Mouse (Mus musculus): ENCODE measurements around the gene Timp3. TPM values are rescaled to one million over a fixed set of nuclear protein-coding genes. Genes with fewer than 3 reads are reported as not detected.

The Timp3 gene
- polyA plus RNA-seq, 1 experiment from 2014 or later = 91.7 TPM

DNA sequence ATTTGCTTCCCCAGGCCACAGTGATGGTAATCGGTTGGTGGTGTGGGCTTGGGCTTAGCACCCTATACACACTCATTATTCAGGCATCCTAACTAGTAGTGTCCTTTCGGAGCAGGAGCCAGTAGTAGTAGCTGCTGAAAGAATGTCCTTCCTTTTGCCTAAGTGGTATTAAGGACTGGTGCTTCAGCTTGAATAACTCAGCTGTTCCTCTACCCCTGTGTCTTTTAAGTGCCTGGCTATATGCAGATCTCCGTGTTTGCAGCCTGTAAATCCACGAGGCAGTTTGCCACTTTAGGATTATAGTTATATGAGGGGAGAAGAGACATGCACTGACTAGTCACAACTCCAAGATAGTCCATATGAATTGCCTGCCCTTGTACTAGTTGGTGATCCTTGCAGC is 38.9 kb downstream of the Timp3 start:
- peaks cover 3% of the 10 kb centered on the region; the same call in 1 of the 2 replicates for H3K36me3 ChIP-seq (ENCODE audit: control insufficient read depth, insufficient read depth)
- peaks cover 84% of the 10 kb centered on the region for H3K4me1 ChIP-seq (ENCODE audit: control insufficient read depth, insufficient read depth, low read length)
- H3K4me3 ChIP-seq (ENCODE audit: low read length) = no peak overlapping the region
- peak overlapping the region; percentile 95 for H3K27ac ChIP-seq (ENCODE audit: low read length)
- ATAC-seq (replicated peaks; ENCODE audit: extremely low read depth, insufficient read depth, low FRiP score) = no peak
- H3K27me3 ChIP-seq (ENCODE audit: control insufficient read depth, insufficient read depth, low read length) = no peaks in the 10 kb centered on the region
- WGBS = 49% methylated on average over 4 of the region's 4 CpGs
- no peaks in the 10 kb centered on the region for H3K9me3 ChIP-seq (replicated peaks; ENCODE audit: control insufficient read depth, low read length)
- H3K9ac ChIP-seq (ENCODE audit: low read length) = no peak overlapping the region
- no peak overlapping the region for H3K4me2 ChIP-seq (ENCODE audit: low read depth, low read length)

DNA sequence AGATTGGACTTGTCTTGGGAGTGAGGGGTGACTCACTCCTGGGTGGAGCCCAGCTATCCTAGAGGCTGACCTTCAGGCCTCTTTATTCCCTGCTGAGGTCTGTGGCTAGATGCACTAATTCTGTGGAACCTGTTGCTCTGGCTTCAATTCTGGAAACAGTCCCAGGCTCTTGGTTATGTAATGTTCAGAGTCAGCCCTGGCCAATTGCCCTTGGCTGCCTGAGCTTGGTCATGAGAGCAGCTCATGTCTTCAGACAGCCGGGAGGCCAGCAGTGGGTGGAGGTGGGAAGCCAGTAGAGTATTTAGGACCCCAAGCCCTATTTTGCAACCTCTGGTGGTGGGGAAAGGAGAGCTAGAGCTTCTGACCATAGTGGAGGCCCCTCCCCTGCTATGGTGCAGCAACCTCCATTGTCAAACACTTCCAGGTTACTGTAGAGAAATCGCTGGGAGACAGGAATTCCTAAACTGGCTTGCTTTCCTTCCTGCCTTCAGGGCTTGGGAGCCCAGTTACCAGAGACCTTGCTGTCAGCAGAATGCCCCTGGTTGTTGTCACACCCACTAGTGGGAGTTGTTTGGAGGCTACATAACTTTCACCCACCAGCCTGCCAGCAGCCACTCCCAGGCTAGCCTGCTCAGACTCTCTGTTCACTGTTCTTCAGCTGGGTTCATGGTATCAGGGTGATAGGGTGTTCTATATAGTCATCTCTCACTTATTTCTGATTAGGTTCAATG is 39.6 kb downstream of the Timp3 start:
- H3K36me3 ChIP-seq (ENCODE audit: control insufficient read depth, insufficient read depth) = peaks cover 10% of the 10 kb centered on the region; the same call in 1 of the 2 replicates
- no peaks in the 10 kb centered on the region for H3K27me3 ChIP-seq (ENCODE audit: control insufficient read depth, insufficient read depth, low read length)
- no peak overlapping the region for H3K4me3 ChIP-seq (ENCODE audit: low read length)
- H3K9me3 ChIP-seq (replicated peaks; ENCODE audit: control insufficient read depth, low read length) = no peaks in the 10 kb centered on the region
- peak overlapping the region; percentile 95 for H3K27ac ChIP-seq (ENCODE audit: low read length)
- ATAC-seq (replicated peaks; ENCODE audit: extremely low read depth, insufficient read depth, low FRiP score) = peak; percentile 66
- H3K9ac ChIP-seq (ENCODE audit: low read length) = peak overlapping the region; percentile 54
- 11% methylated on average over 2 of the region's 2 CpGs for WGBS
- peaks cover 87% of the 10 kb centered on the region for H3K4me1 ChIP-seq (ENCODE audit: control insufficient read depth, insufficient read depth, low read length)
- peak overlapping the region; percentile 26 for H3K4me2 ChIP-seq (ENCODE audit: low read depth, low read length)

GRCm38 (mm10) chr10:86340421-86340820 is 40.2 kb downstream of the Timp3 start:
- Histone ChIP-seq H3K4me3 (ENCODE audit: low read length) (no peak overlapping the region), H3K4me1 (ENCODE audit: control insufficient read depth, insufficient read depth, low read length) (peaks cover 87% of the 10 kb centered on the region), H3K27ac (ENCODE audit: low read length) (peak overlapping the region; percentile 95), H3K9ac (ENCODE audit: low read length) (peak overlapping the region; percentile 54; the same call in 1 of the 2 replicates), H3K36me3 (ENCODE audit: control insufficient read depth, insufficient read depth) (peaks cover 10% of the 10 kb centered on the region; the same call in 1 of the 2 replicates), H3K9me3 (replicated peaks; ENCODE audit: control insufficient read depth, low read length) (no peaks in the 10 kb centered on the region), H3K27me3 (ENCODE audit: control insufficient read depth, insufficient read depth, low read length) (no peaks in the 10 kb centered on the region), H3K4me2 (ENCODE audit: low read depth, low read length) (peak overlapping the region; percentile 26; the same call in 1 of the 2 replicates)
- WGBS = 81% methylated on average over 7 of the region's 7 CpGs
- ATAC-seq (replicated peaks; ENCODE audit: extremely low read depth, insufficient read depth, low FRiP score) = no peak

GRCm38 (mm10) chr10:86340991-86341527 is 40.9 kb downstream of the Timp3 start:
- no peak overlapping the region for H3K4me2 ChIP-seq (ENCODE audit: low read depth, low read length)
- 48% methylated on average over 3 of the region's 3 CpGs for WGBS
- peak overlapping the region; percentile 95 for H3K27ac ChIP-seq (ENCODE audit: low read length)
- peaks cover 10% of the 10 kb centered on the region; the same call in 1 of the 2 replicates for H3K36me3 ChIP-seq (ENCODE audit: control insufficient read depth, insufficient read depth)
- H3K4me1 ChIP-seq (ENCODE audit: control insufficient read depth, insufficient read depth, low read length) = peaks cover 89% of the 10 kb centered on the region
- no peak for ATAC-seq (replicated peaks; ENCODE audit: extremely low read depth, insufficient read depth, low FRiP score)
- H3K9me3 ChIP-seq (replicated peaks; ENCODE audit: control insufficient read depth, low read length) = no peaks in the 10 kb centered on the region
- no peak overlapping the region for H3K4me3 ChIP-seq (ENCODE audit: low read length)
- no peak overlapping the region for H3K9ac ChIP-seq (ENCODE audit: low read length)
- H3K27me3 ChIP-seq (ENCODE audit: control insufficient read depth, insufficient read depth, low read length) = no peaks in the 10 kb centered on the region

DNA sequence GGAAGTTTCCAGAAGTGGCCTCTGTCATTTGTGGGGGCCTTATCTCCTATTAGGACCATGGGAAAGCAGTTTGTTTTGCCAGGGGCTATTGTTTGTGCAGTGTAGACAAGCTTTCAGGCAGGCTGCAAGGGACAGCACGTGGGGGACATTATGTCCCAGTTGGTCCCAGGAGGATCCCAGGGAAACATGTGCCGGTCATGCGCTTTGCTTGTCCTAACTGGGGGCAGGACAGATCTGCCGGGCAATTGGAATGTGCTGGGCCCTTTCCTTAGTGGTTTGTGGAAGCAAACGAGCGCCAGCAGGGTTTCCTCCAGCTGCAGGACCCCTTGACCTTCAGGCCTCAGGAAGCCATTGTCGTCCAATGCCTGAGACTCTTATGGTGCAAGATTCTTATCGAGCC is 41.4 kb downstream of the Timp3 start:
- peaks cover 10% of the 10 kb centered on the region; the same call in 1 of the 2 replicates for H3K36me3 ChIP-seq (ENCODE audit: control insufficient read depth, insufficient read depth)

GRCm38 (mm10) chr10:86342151-86342550 is 42.0 kb downstream of the Timp3 start:
- ATAC-seq (replicated peaks; ENCODE audit: extremely low read depth, insufficient read depth, low FRiP score) = no peak
- Histone ChIP-seq H3K4me3 (ENCODE audit: low read length) (no peak overlapping the region), H3K27ac (ENCODE audit: low read length) (peak overlapping the region; percentile 95), H3K36me3 (ENCODE audit: control insufficient read depth, insufficient read depth) (peaks cover 12% of the 10 kb centered on the region; the same call in 1 of the 2 replicates), H3K4me1 (ENCODE audit: control insufficient read depth, insufficient read depth, low read length) (peaks cover 80% of the 10 kb centered on the region), H3K4me2 (ENCODE audit: low read depth, low read length) (no peak overlapping the region), H3K9me3 (replicated peaks; ENCODE audit: control insufficient read depth, low read length) (no peaks in the 10 kb centered on the region), H3K9ac (ENCODE audit: low read length) (no peak overlapping the region), H3K27me3 (ENCODE audit: control insufficient read depth, insufficient read depth, low read length) (no peaks in the 10 kb centered on the region)
- 83% methylated on average over 4 of the region's 4 CpGs for WGBS

More for the DNA sequence above, 41.4 kb downstream of the Timp3 start:
- peak overlapping the region; percentile 95 for H3K27ac ChIP-seq (ENCODE audit: low read length)
- no peak overlapping the region for H3K4me3 ChIP-seq (ENCODE audit: low read length)
- H3K27me3 ChIP-seq (ENCODE audit: control insufficient read depth, insufficient read depth, low read length) = no peaks in the 10 kb centered on the region
- no peak overlapping the region for H3K9ac ChIP-seq (ENCODE audit: low read length)
- ATAC-seq (replicated peaks; ENCODE audit: extremely low read depth, insufficient read depth, low FRiP score) = peak; percentile 78
- 38% methylated on average over 8 of the region's 8 CpGs for WGBS
- peaks cover 86% of the 10 kb centered on the region for H3K4me1 ChIP-seq (ENCODE audit: control insufficient read depth, insufficient read depth, low read length)
- no peak overlapping the region for H3K4me2 ChIP-seq (ENCODE audit: low read depth, low read length)
- H3K9me3 ChIP-seq (replicated peaks; ENCODE audit: control insufficient read depth, low read length) = no peaks in the 10 kb centered on the region

- Histone ChIP-seq H3K9ac (ENCODE audit: low read length) (peak overlapping the region; percentile 18; the same call in 1 of the 2 replicates), H3K4me3 (ENCODE audit: low read length) (no peak overlapping the region), H3K4me2 (ENCODE audit: low read depth, low read length) (no peak overlapping the region), H3K4me1 (ENCODE audit: control insufficient read depth, insufficient read depth, low read length) (peaks cover 75% of the 10 kb centered on the region), H3K36me3 (ENCODE audit: control insufficient read depth, insufficient read depth) (peaks cover 14% of the 10 kb centered on the region), H3K9me3 (replicated peaks; ENCODE audit: control insufficient read depth, low read length) (no peaks in the 10 kb centered on the region), H3K27me3 (ENCODE audit: control insufficient read depth, insufficient read depth, low read length) (no peaks in the 10 kb centered on the region), H3K27ac (ENCODE audit: low read length) (peak overlapping the region; percentile 95; the same call in 1 of the 2 replicates)
- 51% methylated on average over 7 of the region's 7 CpGs for WGBS
- ATAC-seq (replicated peaks; ENCODE audit: extremely low read depth, insufficient read depth, low FRiP score) = no peak
These were observed 42.5 kb downstream of the Timp3 start for GRCm38 (mm10) chr10:86342713-86343112.

- no peak overlapping the region for H3K9ac ChIP-seq (ENCODE audit: low read length)
- no peaks in the 10 kb centered on the region for H3K27me3 ChIP-seq (ENCODE audit: control insufficient read depth, insufficient read depth, low read length)
- peaks cover 69% of the 10 kb centered on the region for H3K4me1 ChIP-seq (ENCODE audit: control insufficient read depth, insufficient read depth, low read length)
- ATAC-seq (replicated peaks; ENCODE audit: extremely low read depth, insufficient read depth, low FRiP score) = no peak
- no peaks in the 10 kb centered on the region for H3K9me3 ChIP-seq (replicated peaks; ENCODE audit: control insufficient read depth, low read length)
- H3K27ac ChIP-seq (ENCODE audit: low read length) = no peak overlapping the region
- H3K4me2 ChIP-seq (ENCODE audit: low read depth, low read length) = no peak overlapping the region
- H3K36me3 ChIP-seq (ENCODE audit: control insufficient read depth, insufficient read depth) = peaks cover 17% of the 10 kb centered on the region
- no peak overlapping the region for H3K4me3 ChIP-seq (ENCODE audit: low read length)
- 84% methylated on average over 6 of the region's 6 CpGs for WGBS
These were observed 43.2 kb downstream of the Timp3 start for GRCm38 (mm10) chr10:86343362-86343761.

DNA sequence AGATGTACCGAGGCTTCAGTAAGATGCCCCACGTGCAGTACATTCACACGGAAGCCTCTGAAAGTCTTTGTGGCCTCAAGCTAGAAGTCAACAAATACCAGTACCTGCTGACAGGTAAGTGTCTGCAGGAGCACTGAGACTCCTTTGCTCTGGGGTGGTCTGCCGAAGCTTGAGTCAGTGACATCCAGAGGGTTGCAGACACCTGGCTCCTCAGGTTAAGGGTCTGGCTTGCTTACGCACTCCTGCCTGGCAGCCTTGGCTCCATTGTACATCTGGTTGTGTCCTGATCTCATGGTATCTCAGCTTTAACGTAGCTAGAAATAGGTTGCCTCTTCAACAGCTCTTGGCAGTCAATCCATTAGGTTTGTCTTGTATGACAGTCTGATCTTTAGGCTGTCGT is 43.8 kb downstream of the Timp3 start:
- 77% methylated on average over 7 of the region's 7 CpGs for WGBS
- H3K9me3 ChIP-seq (replicated peaks; ENCODE audit: control insufficient read depth, low read length) = no peaks in the 10 kb centered on the region
- H3K4me2 ChIP-seq (ENCODE audit: low read depth, low read length) = no peak overlapping the region
- no peak overlapping the region for H3K27ac ChIP-seq (ENCODE audit: low read length)
- ATAC-seq (replicated peaks; ENCODE audit: extremely low read depth, insufficient read depth, low FRiP score) = no peak
- peaks cover 63% of the 10 kb centered on the region for H3K4me1 ChIP-seq (ENCODE audit: control insufficient read depth, insufficient read depth, low read length)
- H3K4me3 ChIP-seq (ENCODE audit: low read length) = no peak overlapping the region
- no peak overlapping the region for H3K9ac ChIP-seq (ENCODE audit: low read length)
- no peaks in the 10 kb centered on the region for H3K27me3 ChIP-seq (ENCODE audit: control insufficient read depth, insufficient read depth, low read length)
- H3K36me3 ChIP-seq (ENCODE audit: control insufficient read depth, insufficient read depth) = peaks cover 17% of the 10 kb centered on the region
